Mouse (Mus musculus): ENCODE results near the gene Mapk6. TPM values are rescaled to one million over a fixed set of nuclear protein-coding genes. Genes with fewer than 3 reads are reported as not detected.

Gene Mapk6
- total RNA-seq, 2 experiments from 2014 or later, result 58.7 to 70.7 TPM

- no peak for DNase-seq (ENCODE audit: low spot score in 2 of 2)
These were observed 16.1 kb upstream of the Mapk6 start for GRCm38 (mm10) chr9:75425796-75426391.

- DNase-seq (ENCODE audit: low spot score in 2 of 2), result no peak
These were observed 14.7 kb upstream of the Mapk6 start for GRCm38 (mm10) chr9:75424358-75425150.

GRCm38 (mm10) chr9:75423683-75424082 lies 13.9 kb upstream of the Mapk6 start:
- no peak for DNase-seq (ENCODE audit: low spot score in 2 of 2)

- DNase-seq (ENCODE audit: low spot score in 2 of 2), result no peak
These were observed 12.5 kb upstream of the Mapk6 start for GRCm38 (mm10) chr9:75422251-75422691.

- DNase-seq (ENCODE audit: low spot score in 2 of 2), result no peak
These were observed 4.4 kb upstream of the Mapk6 start for GRCm38 (mm10) chr9:75414204-75414603.

GRCm38 (mm10) chr9:75413206-75413605 lies 3.4 kb upstream of the Mapk6 start:
- DNase-seq (ENCODE audit: low spot score in 2 of 2), result no peak

GRCm38 (mm10) chr9:75411584-75411983 lies 1.8 kb upstream of the Mapk6 start:
- DNase-seq (ENCODE audit: low spot score in 2 of 2), result no peak

- no peak for DNase-seq (ENCODE audit: low spot score in 2 of 2)
These were observed 1.2 kb upstream of the Mapk6 start for GRCm38 (mm10) chr9:75410868-75411487.

GRCm38 (mm10) chr9:75409031-75409851 lies 564 bp downstream of the Mapk6 start:
- DNase-seq (ENCODE audit: low spot score in 2 of 2), result peak; percentile 32 to 47

- DNase-seq (ENCODE audit: low spot score in 2 of 2), result no peak
These were observed 1.5 kb downstream of the Mapk6 start for GRCm38 (mm10) chr9:75408204-75408826.

GRCm38 (mm10) chr9:75407803-75408202 lies 2.0 kb downstream of the Mapk6 start:
- DNase-seq (ENCODE audit: low spot score in 2 of 2), result peak; percentile 56 to 73

- no peak for DNase-seq (ENCODE audit: low spot score in 2 of 2)
These were observed 3.7 kb downstream of the Mapk6 start for GRCm38 (mm10) chr9:75406121-75406520.

- DNase-seq (ENCODE audit: low spot score in 2 of 2), result no peak
These were observed 6.3 kb downstream of the Mapk6 start for GRCm38 (mm10) chr9:75403520-75403919.

GRCm38 (mm10) chr9:75401593-75402504 lies 8.0 kb downstream of the Mapk6 start:
- DNase-seq (ENCODE audit: low spot score in 2 of 2), result peak; percentile 12 to 26

GRCm38 (mm10) chr9:75400639-75401038 lies 9.2 kb downstream of the Mapk6 start:
- DNase-seq (ENCODE audit: low spot score in 2 of 2), result no peak

- no peak for DNase-seq (ENCODE audit: low spot score in 2 of 2)
These were observed 10.7 kb downstream of the Mapk6 start for GRCm38 (mm10) chr9:75399069-75399468.

GRCm38 (mm10) chr9:75395971-75396370 lies 13.8 kb downstream of the Mapk6 start:
- DNase-seq (ENCODE audit: low spot score in 2 of 2), result no peak

GRCm38 (mm10) chr9:75393251-75393650 lies 16.6 kb downstream of the Mapk6 start:
- DNase-seq (ENCODE audit: low spot score in 2 of 2), result no peak

- no peak for DNase-seq (ENCODE audit: low spot score in 2 of 2)
These were observed 24.4 kb downstream of the Mapk6 start for GRCm38 (mm10) chr9:75385218-75385974.
